Mouse (Mus musculus): ENCODE data around the gene Ppa1. TPM values are rescaled to one million over a fixed set of nuclear protein-coding genes. Genes with fewer than 3 reads are reported as not detected.
"Not testable (repeated sequence)": the region's sequence is repeated elsewhere in the genome, so short reads cannot be mapped to it uniquely, and the experiment has no call there.

The Ppa1 gene
- polyA plus RNA-seq, 1 experiment from 2014 or later = 218 TPM

DNA sequence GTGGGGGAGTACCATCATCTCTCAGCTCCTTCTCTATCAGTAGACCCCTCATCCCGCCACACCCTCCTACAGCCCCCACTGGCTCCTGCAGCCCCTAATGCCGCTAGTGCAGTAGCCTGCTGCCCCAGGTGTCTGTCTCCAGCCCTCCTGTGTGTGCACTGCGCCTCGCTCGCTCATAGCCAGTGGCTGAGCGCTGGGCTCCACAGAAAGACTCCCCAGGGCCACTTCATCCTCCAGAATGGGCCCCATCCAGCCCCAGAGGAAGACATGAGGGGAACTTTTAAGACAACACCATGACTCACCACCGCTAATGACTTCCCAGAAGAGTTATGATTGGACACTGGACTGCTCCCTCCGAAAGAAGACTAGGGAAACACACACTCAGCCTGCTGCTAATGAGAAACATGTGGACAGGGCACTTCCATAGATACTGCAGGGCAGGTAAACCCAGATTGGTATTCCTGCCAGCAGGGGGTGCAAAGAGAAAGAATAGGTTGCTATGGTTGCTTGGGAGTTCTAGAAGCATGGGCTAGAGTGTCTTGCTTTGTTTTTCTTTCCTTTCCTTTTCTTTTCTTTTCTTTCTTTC is 37.6 kb upstream of the Ppa1 start:
- no peak overlapping the region for H3K4me3 ChIP-seq (ENCODE audit: low read depth, low read length)
- no peak overlapping the region for H3K9ac ChIP-seq (ENCODE audit: low read depth, low read length)

DNA sequence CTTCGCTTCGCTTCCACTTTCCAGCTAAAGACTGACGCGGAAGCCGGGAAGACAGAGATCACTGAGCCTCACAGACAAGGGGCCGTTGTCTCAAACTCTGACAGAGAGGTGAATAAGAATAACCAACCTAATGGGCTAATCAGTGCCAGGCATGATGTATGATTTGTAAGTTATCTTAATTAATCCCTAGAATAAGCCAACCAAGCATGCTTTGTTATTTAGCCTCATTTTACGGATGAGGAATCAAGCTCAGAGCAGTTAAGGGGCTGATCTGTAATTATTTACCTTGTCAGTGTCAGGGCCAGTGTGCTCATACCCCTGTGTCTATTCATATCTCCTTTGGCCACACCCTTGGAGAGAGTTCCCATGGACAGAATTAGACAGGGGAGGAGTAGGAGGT is 34.0 kb upstream of the Ppa1 start:
- WGBS = 86% methylated on average over 7 of the region's 7 CpGs
- Histone ChIP-seq H3K27ac (ENCODE audit: low read depth, low read length) (no peak overlapping the region), H3K4me1 (replicated peaks; ENCODE audit: control insufficient read depth, insufficient read depth, low read length) (no peaks in the 10 kb centered on the region), H3K9ac (ENCODE audit: low read depth, low read length) (no peak overlapping the region), H3K36me3 (ENCODE audit: control insufficient read depth, insufficient read depth, low read length) (no peaks in the 10 kb centered on the region), H3K4me3 (ENCODE audit: low read depth, low read length) (no peak overlapping the region), H3K9me3 (ENCODE audit: control insufficient read depth, low read length) (0 out of 2 replicates have a peak, but pooled peaks cover 2% of the 10 kb centered on the region), H3K27me3 (replicated peaks; ENCODE audit: control insufficient read depth, insufficient read depth, low read length) (no peaks in the 10 kb centered on the region), H3K4me2 (no peak overlapping the region)
- DNase-seq (ENCODE audit: low spot score) (no peak), ATAC-seq (replicated peaks; ENCODE audit: low FRiP score) (no peak)

More for the DNA sequence above, 37.6 kb upstream of the Ppa1 start:
- DNase-seq (ENCODE audit: low spot score) = no peak
- H3K36me3 ChIP-seq (ENCODE audit: control insufficient read depth, insufficient read depth, low read length) = no peaks in the 10 kb centered on the region
- no peak for ATAC-seq (replicated peaks; ENCODE audit: low FRiP score)
- no peaks in the 10 kb centered on the region for H3K9me3 ChIP-seq (ENCODE audit: control insufficient read depth, low read length)
- H3K4me1 ChIP-seq (replicated peaks; ENCODE audit: control insufficient read depth, insufficient read depth, low read length) = no peaks in the 10 kb centered on the region
- H3K27me3 ChIP-seq (replicated peaks; ENCODE audit: control insufficient read depth, insufficient read depth, low read length) = 0 out of 2 replicates have a peak, but pooled peaks cover 3% of the 10 kb centered on the region
- no peak overlapping the region for H3K27ac ChIP-seq (ENCODE audit: low read depth, low read length)
- no peak overlapping the region for H3K4me2 ChIP-seq
- 71% methylated on average over 8 of the region's 8 CpGs for WGBS

DNA sequence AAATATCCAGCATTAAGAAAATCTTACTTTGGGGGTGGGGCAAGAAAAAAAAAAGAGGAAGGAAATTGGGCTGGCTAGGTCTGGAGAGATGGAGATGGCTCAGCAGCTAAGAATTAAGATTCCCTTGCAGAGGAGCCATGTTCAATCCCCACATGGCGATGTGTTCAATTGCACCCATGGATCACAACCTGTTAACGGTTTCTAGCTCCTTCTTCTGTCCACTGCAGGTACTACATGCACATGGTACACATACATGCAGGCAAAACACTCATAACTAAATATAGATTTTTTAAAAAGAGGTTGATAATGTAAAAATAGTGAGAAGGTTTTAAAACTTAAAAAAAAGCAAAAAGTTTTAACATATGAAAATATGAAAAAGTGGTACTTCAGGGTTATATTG is 29.8 kb upstream of the Ppa1 start:
- no peak overlapping the region for H3K4me2 ChIP-seq
- WGBS = 82% methylated on average over 2 of the region's 2 CpGs
- 0 out of 2 replicates have a peak, but pooled peaks cover 2% of the 10 kb centered on the region for H3K9me3 ChIP-seq (ENCODE audit: control insufficient read depth, low read length)
- no peak overlapping the region for H3K27ac ChIP-seq (ENCODE audit: low read depth, low read length)
- no peaks in the 10 kb centered on the region for H3K27me3 ChIP-seq (replicated peaks; ENCODE audit: control insufficient read depth, insufficient read depth, low read length)
- DNase-seq (ENCODE audit: low spot score) = no peak
- no peak overlapping the region for H3K4me3 ChIP-seq (ENCODE audit: low read depth, low read length)
- H3K9ac ChIP-seq (ENCODE audit: low read depth, low read length) = no peak overlapping the region
- ATAC-seq (replicated peaks; ENCODE audit: low FRiP score) = no peak
- no peaks in the 10 kb centered on the region for H3K4me1 ChIP-seq (replicated peaks; ENCODE audit: control insufficient read depth, insufficient read depth, low read length)
- no peaks in the 10 kb centered on the region for H3K36me3 ChIP-seq (ENCODE audit: control insufficient read depth, insufficient read depth, low read length)

DNA sequence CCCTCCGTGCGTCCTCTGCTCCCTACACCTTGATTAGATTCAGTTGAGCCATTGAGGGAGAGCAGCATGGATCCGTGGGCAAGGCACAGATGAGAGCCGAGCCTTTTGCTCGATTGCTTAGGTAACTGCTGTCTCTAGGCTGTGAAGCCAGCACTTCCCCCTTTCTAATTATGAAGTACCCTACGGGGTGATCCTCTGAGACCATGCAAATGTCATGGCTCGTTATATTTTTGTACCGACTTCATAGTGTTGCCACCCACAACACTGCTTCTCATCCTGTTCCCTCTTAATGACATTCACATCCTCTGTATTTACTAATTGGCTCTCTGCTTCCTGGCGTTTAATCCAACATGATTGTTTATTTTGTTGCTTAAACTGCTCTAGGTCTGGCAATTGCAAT is 26.7 kb upstream of the Ppa1 start:
- Histone ChIP-seq H3K4me2 (no peak overlapping the region), H3K4me3 (ENCODE audit: low read depth, low read length) (no peak overlapping the region), H3K9ac (ENCODE audit: low read depth, low read length) (no peak overlapping the region), H3K4me1 (replicated peaks; ENCODE audit: control insufficient read depth, insufficient read depth, low read length) (peaks cover 7% of the 10 kb centered on the region; the same call in 1 of the 2 replicates), H3K27ac (ENCODE audit: low read depth, low read length) (no peak overlapping the region), H3K36me3 (ENCODE audit: control insufficient read depth, insufficient read depth, low read length) (no peaks in the 10 kb centered on the region), H3K27me3 (replicated peaks; ENCODE audit: control insufficient read depth, insufficient read depth, low read length) (peaks cover 20% of the 10 kb centered on the region), H3K9me3 (ENCODE audit: control insufficient read depth, low read length) (0 out of 2 replicates have a peak, but pooled peaks cover 2% of the 10 kb centered on the region)
- DNase-seq (ENCODE audit: low spot score) (no peak), ATAC-seq (replicated peaks; ENCODE audit: low FRiP score) (no peak)
- 57% methylated on average over 9 of the region's 9 CpGs for WGBS

DNA sequence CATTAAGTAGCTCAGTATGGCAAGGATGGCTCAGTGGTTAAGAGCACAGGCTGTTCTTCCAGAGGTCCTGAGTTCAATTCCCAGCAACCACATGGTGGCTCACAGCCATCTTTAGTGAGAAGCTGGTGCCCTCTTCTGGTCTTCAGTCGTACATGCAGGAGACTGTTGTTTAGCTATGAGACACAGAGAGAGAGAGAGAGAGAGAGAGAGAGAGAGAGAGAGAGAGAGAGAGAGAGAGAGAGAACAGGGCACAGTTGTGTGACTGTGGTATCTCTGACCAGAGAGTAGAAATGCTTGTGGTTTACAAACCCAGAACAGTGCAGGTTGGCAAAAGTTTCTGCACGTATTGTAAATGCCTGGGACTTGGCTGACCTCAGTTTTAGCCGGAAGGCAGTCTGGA is 24.5 kb upstream of the Ppa1 start:
- H3K27me3 ChIP-seq (replicated peaks; ENCODE audit: control insufficient read depth, insufficient read depth, low read length) = peaks cover 22% of the 10 kb centered on the region
- not testable (repeated sequence) for H3K36me3 ChIP-seq (ENCODE audit: control insufficient read depth, insufficient read depth, low read length); H3K4me2 ChIP-seq; H3K4me3 ChIP-seq (ENCODE audit: low read depth, low read length); H3K9me3 ChIP-seq (ENCODE audit: control insufficient read depth, low read length); H3K4me1 ChIP-seq (replicated peaks; ENCODE audit: control insufficient read depth, insufficient read depth, low read length); ATAC-seq (replicated peaks; ENCODE audit: low FRiP score); DNase-seq (ENCODE audit: low spot score); H3K9ac ChIP-seq (ENCODE audit: low read depth, low read length); H3K27ac ChIP-seq (ENCODE audit: low read depth, low read length)
- WGBS = 72% methylated on average over 3 of the region's 3 CpGs

DNA sequence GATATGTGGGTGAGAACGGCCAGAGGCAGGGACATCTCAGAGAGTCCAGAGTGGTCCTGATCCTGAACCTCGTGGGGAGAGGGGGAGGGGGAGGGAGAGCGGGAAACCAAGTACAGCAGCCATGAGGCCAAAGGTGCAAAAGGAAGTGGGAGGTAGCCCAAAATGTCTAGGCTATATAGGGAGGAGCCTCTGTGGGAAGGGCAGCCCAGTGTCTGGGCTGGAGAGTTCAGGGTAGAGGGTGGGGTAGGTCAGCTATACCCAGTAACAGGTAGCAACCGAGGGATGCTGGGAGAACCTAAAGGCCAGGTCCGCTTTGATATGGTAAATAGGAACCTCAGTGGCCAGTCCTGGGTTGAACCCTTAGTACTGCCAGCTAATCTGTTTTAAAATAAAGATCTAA is 23.6 kb upstream of the Ppa1 start:
- Histone ChIP-seq H3K27ac (ENCODE audit: low read depth, low read length) (no peak overlapping the region), H3K9me3 (ENCODE audit: control insufficient read depth, low read length) (no peaks in the 10 kb centered on the region), H3K4me1 (replicated peaks; ENCODE audit: control insufficient read depth, insufficient read depth, low read length) (peaks cover 7% of the 10 kb centered on the region; the same call in 1 of the 2 replicates), H3K36me3 (ENCODE audit: control insufficient read depth, insufficient read depth, low read length) (no peaks in the 10 kb centered on the region), H3K27me3 (replicated peaks; ENCODE audit: control insufficient read depth, insufficient read depth, low read length) (peaks cover 22% of the 10 kb centered on the region), H3K4me2 (peak overlapping the region; percentile 69; the same call in 1 of the 2 replicates), H3K4me3 (ENCODE audit: low read depth, low read length) (no peak overlapping the region), H3K9ac (ENCODE audit: low read depth, low read length) (no peak overlapping the region)
- DNase-seq (ENCODE audit: low spot score) (no peak), ATAC-seq (replicated peaks; ENCODE audit: low FRiP score) (no peak)
- WGBS = 35% methylated on average over 5 of the region's 5 CpGs

DNA sequence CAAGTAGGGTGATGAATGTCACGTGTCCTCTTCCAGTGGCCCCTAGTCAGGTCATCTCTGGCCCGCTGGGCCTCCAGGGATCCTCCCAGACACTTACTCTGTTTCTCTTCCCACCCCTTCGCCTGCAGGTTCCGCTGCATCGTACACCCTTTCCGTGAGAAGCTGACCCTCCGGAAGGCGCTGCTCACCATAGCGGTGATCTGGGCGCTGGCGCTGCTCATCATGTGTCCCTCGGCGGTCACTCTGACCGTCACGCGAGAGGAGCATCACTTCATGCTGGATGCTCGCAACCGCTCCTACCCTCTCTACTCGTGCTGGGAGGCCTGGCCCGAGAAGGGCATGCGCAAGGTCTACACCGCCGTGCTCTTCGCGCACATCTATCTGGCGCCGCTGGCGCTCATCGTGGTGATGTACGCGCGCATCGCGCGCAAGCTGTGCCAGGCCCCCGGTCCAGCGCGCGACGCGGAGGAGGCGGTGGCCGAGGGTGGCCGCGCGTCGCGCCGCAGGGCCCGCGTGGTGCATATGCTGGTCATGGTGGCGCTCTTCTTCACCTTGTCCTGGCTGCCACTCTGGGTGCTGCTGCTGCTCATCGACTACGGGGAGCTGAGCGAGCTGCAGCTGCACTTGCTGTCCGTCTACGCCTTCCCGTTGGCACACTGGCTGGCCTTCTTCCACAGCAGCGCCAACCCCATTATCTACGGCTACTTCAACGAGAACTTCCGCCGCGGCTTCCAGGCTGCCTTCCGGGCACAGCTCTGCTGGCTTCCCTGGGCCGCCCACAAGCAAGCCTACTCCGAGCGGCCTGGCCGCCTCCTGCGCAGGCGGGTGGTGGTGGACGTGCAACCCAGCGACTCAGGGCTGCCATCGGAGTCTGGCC is 22.7 kb upstream of the Ppa1 start:
- no peak overlapping the region for H3K27ac ChIP-seq (ENCODE audit: low read depth, low read length)
- 2% methylated on average over 74 of the region's 74 CpGs for WGBS
- H3K4me2 ChIP-seq = peak overlapping the region; percentile 69
- H3K27me3 ChIP-seq (replicated peaks; ENCODE audit: control insufficient read depth, insufficient read depth, low read length) = peaks cover 22% of the 10 kb centered on the region
- no peaks in the 10 kb centered on the region for H3K9me3 ChIP-seq (ENCODE audit: control insufficient read depth, low read length)
- H3K4me1 ChIP-seq (replicated peaks; ENCODE audit: control insufficient read depth, insufficient read depth, low read length) = peaks cover 7% of the 10 kb centered on the region; the same call in 1 of the 2 replicates
- no peak overlapping the region; the same call in none of the 2 replicates for H3K9ac ChIP-seq (ENCODE audit: low read depth, low read length)
- H3K4me3 ChIP-seq (ENCODE audit: low read depth, low read length) = peak overlapping the region; percentile 34
- H3K36me3 ChIP-seq (ENCODE audit: control insufficient read depth, insufficient read depth, low read length) = no peaks in the 10 kb centered on the region
- DNase-seq (ENCODE audit: low spot score) (peak; percentile 54), ATAC-seq (replicated peaks; ENCODE audit: low FRiP score) (no peak; the same call in 1 of the 2 replicates)

DNA sequence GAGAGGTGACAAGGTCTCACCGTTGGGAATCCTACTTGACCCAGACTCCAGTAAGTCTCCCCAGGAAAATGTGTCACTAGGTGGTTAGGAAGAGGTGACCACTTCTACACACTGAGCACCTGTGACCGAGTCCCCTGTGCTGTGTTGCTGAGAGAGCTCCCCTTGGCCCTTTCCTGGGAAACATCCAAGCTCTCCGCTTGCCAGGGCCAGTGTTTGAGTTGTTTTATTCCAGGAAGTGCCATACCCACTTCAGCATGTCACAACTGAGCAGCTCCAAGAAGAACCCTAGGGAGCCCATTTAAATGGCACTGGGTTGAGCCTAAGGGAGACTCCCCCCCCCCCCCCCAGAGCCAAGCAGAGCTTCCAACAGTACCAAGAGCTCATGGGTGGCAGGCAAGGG is 21.8 kb upstream of the Ppa1 start:
- WGBS = 82% methylated on average over 3 of the region's 3 CpGs
- peaks cover 7% of the 10 kb centered on the region; the same call in 1 of the 2 replicates for H3K4me1 ChIP-seq (replicated peaks; ENCODE audit: control insufficient read depth, insufficient read depth, low read length)
- no peak overlapping the region for H3K27ac ChIP-seq (ENCODE audit: low read depth, low read length)
- no peak overlapping the region for H3K4me3 ChIP-seq (ENCODE audit: low read depth, low read length)
- H3K36me3 ChIP-seq (ENCODE audit: control insufficient read depth, insufficient read depth, low read length) = no peaks in the 10 kb centered on the region
- H3K4me2 ChIP-seq = no peak overlapping the region
- H3K27me3 ChIP-seq (replicated peaks; ENCODE audit: control insufficient read depth, insufficient read depth, low read length) = peaks cover 22% of the 10 kb centered on the region
- DNase-seq (ENCODE audit: low spot score) (no peak), ATAC-seq (replicated peaks; ENCODE audit: low FRiP score) (no peak)
- H3K9me3 ChIP-seq (ENCODE audit: control insufficient read depth, low read length) = no peaks in the 10 kb centered on the region
- no peak overlapping the region for H3K9ac ChIP-seq (ENCODE audit: low read depth, low read length)
